Mouse (Mus musculus): ENCODE measurements at regions not wholly inside any gene's neighbourhood (a gene's known extent, or its start where the extent isn't known, plus 50 kb on each side); places are given as distances from the start of the nearest gene placed in this dataset.

GRCm38 (mm10) chr3:17999789-18000485, 51.7 kb downstream of the Cypt12 start:
- peak; percentile 38; the same call in 1 of the 2 replicates for ATAC-seq (ENCODE audit: low read depth)
- Histone ChIP-seq H3K9ac (replicated peaks; ENCODE audit: low read depth, low read length) (no peak overlapping the region), H3K27ac (ENCODE audit: low read depth, low read length) (no peak overlapping the region), H3K4me3 (ENCODE audit: low read depth, low read length) (no peak overlapping the region), H3K9me3 (ENCODE audit: control insufficient read depth, low read length) (no peaks in the 10 kb centered on the region), H3K4me1 (ENCODE audit: control insufficient read depth, insufficient read depth, low read length) (no peaks in the 10 kb centered on the region), H3K27me3 (ENCODE audit: control insufficient read depth, insufficient read depth, low read length) (no peaks in the 10 kb centered on the region), H3K36me3 (ENCODE audit: control insufficient read depth, insufficient read depth, low read length) (no peaks in the 10 kb centered on the region), H3K4me2 (ENCODE audit: low read depth, low read length) (no peak overlapping the region)
- 68% methylated on average over 12 of the region's 12 CpGs for WGBS

Measured in neural tube, embryonic 14.5 days (tissue).